Mouse (Mus musculus) bone marrow, adult 2 months (tissue): ENCODE measurements around the gene Zfand5. TPM values are rescaled to one million over a fixed set of nuclear protein-coding genes. Genes with fewer than 3 reads are reported as not detected.

Experiments
- H3K27ac ChIP-seq: fragments of 200-500 bp; 2 replicates; pipeline ENCODE4 v1.5.1; 2012; ENCODE audit warnings: low read depth, mild to moderate bottlenecking, control low read depth, inconsistent platforms, low read length; ENCODE audit not compliant: control insufficient read depth, poor library complexity, insufficient read depth
- H3K4me1 ChIP-seq: fragments of 200-500 bp; 2 replicates; pipeline ENCODE4 v1.6.1; 2011; ENCODE audit warnings: low read length; ENCODE audit not compliant: control insufficient read depth, insufficient read depth
- H3K4me3 ChIP-seq: fragments of 200-500 bp; replicated peaks from 2 replicates; pipeline ENCODE3; 2011; ENCODE audit warnings: mild to moderate bottlenecking, low read depth, low read length, control low read depth; ENCODE audit not compliant: control insufficient read depth
- CTCF ChIP-seq: fragments of 200-500 bp; IDR thresholded peaks from 2 replicates; pipeline ENCODE4 v1.5.1; 2011; ENCODE audit warnings: low read length, control low read depth; ENCODE audit not compliant: control insufficient read depth, insufficient read depth
- POLR2A ChIP-seq: fragments of 200-500 bp; IDR thresholded peaks from 2 replicates; pipeline ENCODE4 v1.6.1; 2011; ENCODE audit warnings: low read depth, mild to moderate bottlenecking, control low read depth, low read length, borderline replicate concordance; ENCODE audit not compliant: control insufficient read depth
- WGBS: fragments of 180-500 bp; shearing (Covaris S2); methylation state at CpG from one replicate; pipeline ENCODE4 v1.1.7; 2018; 5-methylcytosine and 5-hydroxymethylcytosine counted together
- polyA plus RNA-seq: library from polyadenylated mRNA; stranded (reverse); fragments of >200 nt; gene quantifications from 2 replicates; pipeline ENCODE4 v1.2.4, GENCODE M21; 2011; ENCODE audit warnings: low replicate concordance; ENCODE audit not compliant: missing spikeins, insufficient read depth, insufficient read length

The Zfand5 gene
- polyA plus RNA-seq, 1 experiment, result 45.9 TPM

- WGBS, result 17% methylated on average over 8 of the region's 8 CpGs
- TF ChIP-seq POLR2A (no peak), CTCF (no peak)
- Histone ChIP-seq H3K27ac (peak overlapping the region; percentile 100), H3K4me3 (peak overlapping the region; percentile 60), H3K4me1 (no peaks in the 10 kb centered on the region; the same call in 1 of the 2 replicates)
Observed at GRCm38 (mm10) chr19:21271186-21271585, 892 bp upstream of the Zfand5 start.

DNA sequence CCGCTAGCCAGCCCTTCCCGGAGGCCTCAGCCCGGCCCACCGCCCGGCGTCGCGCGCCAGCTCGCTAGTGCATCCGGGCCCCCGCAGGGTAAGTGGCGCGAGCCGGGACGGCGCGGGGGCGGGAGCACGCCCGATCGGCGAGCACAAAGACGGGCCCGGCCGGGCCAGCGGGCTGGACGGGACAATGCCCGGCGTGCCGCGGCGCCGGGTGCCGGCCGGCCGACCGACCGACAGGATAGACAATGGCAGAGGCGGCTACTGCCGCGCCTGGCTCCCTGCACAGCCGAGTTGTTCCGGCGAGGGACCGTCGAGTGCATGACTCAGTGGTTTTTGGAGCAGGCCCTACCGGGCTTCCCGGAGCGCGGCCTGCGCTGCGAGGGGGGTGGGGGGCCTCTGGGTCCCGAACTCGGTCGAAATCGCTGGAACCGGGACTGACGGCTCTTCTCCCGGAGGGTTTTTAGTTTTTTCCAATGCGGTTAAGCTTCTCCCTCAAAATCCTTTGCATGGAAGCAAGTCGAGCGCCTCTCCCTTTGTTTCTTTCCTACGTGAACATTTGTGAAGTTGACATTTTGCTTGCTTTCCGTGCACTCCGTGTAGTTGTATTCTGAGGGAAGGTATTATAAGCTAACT is 692 bp downstream of the Zfand5 start:
- under 1% methylated on average over 66 of the region's 66 CpGs for WGBS
- TF ChIP-seq CTCF (no peak), POLR2A (peak; percentile 51; the same call in 1 of the 2 replicates)
- H3K4me1 ChIP-seq, result no peaks in the 10 kb centered on the region; the same call in 1 of the 2 replicates
- peak overlapping the region; percentile 100 for H3K27ac ChIP-seq
- H3K4me3 ChIP-seq, result peak overlapping the region; percentile 67

- TF ChIP-seq POLR2A, result no peak
- TF ChIP-seq CTCF, result no peak
- Histone ChIP-seq H3K27ac (no peak overlapping the region), H3K4me3 (peak overlapping the region; percentile 67), H3K4me1 (no peaks in the 10 kb centered on the region; the same call in 1 of the 2 replicates)
- WGBS, result under 1% methylated on average over 4 of the region's 4 CpGs
Observed at GRCm38 (mm10) chr19:21273440-21273839, 1.4 kb downstream of the Zfand5 start.

GRCm38 (mm10) chr19:21274181-21274591 is 2.1 kb downstream of the Zfand5 start:
- TF ChIP-seq POLR2A (no peak), CTCF (no peak)
- Histone ChIP-seq H3K4me1 (no peaks in the 10 kb centered on the region; the same call in 1 of the 2 replicates), H3K4me3 (peak overlapping the region; percentile 39), H3K27ac (no peak overlapping the region)
- 0% methylated on average over 2 of the region's 2 CpGs for WGBS

- Histone ChIP-seq H3K27ac (no peak overlapping the region), H3K4me1 (no peaks in the 10 kb centered on the region; the same call in 1 of the 2 replicates), H3K4me3 (no peak overlapping the region)
- TF ChIP-seq POLR2A (no peak), CTCF (no peak)
- WGBS, result 2% methylated on average over 3 of the region's 3 CpGs
Observed at GRCm38 (mm10) chr19:21274714-21275113, 2.6 kb downstream of the Zfand5 start.

GRCm38 (mm10) chr19:21276317-21276716 is 4.2 kb downstream of the Zfand5 start:
- H3K4me1 ChIP-seq, result no peaks in the 10 kb centered on the region
- no peak overlapping the region for H3K4me3 ChIP-seq

GRCm38 (mm10) chr19:21286421-21287097 is 14.5 kb downstream of the Zfand5 start:
- TF ChIP-seq POLR2A (no peak), CTCF (no peak)
- H3K4me1 ChIP-seq, result no peaks in the 10 kb centered on the region
- no peak overlapping the region for H3K4me3 ChIP-seq
- WGBS, result 42% methylated on average over 3 of the region's 3 CpGs
- H3K27ac ChIP-seq, result no peak overlapping the region

More at GRCm38 (mm10) chr19:21276317-21276716, 4.2 kb downstream of the Zfand5 start:
- TF ChIP-seq CTCF (no peak), POLR2A (no peak)
- H3K27ac ChIP-seq, result no peak overlapping the region

DNA sequence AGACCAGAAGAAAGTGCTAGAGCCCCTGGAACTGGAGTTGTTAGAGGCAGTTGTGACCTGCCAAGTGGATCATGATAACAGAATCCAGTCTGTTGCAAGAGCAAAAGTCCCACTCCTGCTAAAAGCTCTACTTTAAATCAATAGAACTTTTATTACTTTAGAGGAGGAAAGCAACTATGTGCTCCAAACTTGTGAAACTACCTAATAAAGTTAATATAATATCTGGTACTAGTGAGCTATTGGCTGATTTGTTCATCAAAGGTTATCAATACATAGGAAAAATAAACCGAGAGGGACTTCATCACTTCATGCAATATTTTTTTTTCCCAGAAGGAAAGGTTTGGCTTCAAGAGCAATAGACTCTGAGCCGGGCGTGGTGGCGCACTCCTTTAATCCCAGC is 25.3 kb downstream of the Zfand5 start:
- no peak overlapping the region for H3K27ac ChIP-seq
- H3K4me1 ChIP-seq, result no peaks in the 10 kb centered on the region
- TF ChIP-seq POLR2A, result no peak
- 96% methylated on average over 4 of the region's 4 CpGs for WGBS
- H3K4me3 ChIP-seq, result no peak overlapping the region
